Mouse (Mus musculus) hindlimb bud, embryonic 11.5 days (tissue): ENCODE data around the gene Glis3.

Experiments
- DNase-seq: peaks from one replicate; pipeline ENCODE4 v3.0.0-alpha.2; 2012; ENCODE audit warnings: low read depth, low spot score; ENCODE audit errors: extremely low spot score

Glis3 gene

GRCm38 (mm10) chr19:28594215-28594614 is 85.7 kb downstream of the Glis3 start:
- DNase-seq, result no peak

- DNase-seq, result no peak
Observed at GRCm38 (mm10) chr19:28592981-28593380, 86.9 kb downstream of the Glis3 start.

- DNase-seq, result no peak
Observed at GRCm38 (mm10) chr19:28591736-28592477, 88.0 kb downstream of the Glis3 start.

GRCm38 (mm10) chr19:28580499-28580898 is 99.4 kb downstream of the Glis3 start:
- no peak for DNase-seq

GRCm38 (mm10) chr19:28579724-28580375 is 100.0 kb downstream of the Glis3 start:
- DNase-seq, result no peak

- DNase-seq, result no peak
Observed at GRCm38 (mm10) chr19:28577023-28577422, 102.9 kb downstream of the Glis3 start.

GRCm38 (mm10) chr19:28576619-28577018 is 103.3 kb downstream of the Glis3 start:
- no peak for DNase-seq

GRCm38 (mm10) chr19:28573641-28574040 is 106.2 kb downstream of the Glis3 start:
- DNase-seq, result no peak

- DNase-seq, result no peak
Observed at GRCm38 (mm10) chr19:28569856-28570255, 110.0 kb downstream of the Glis3 start.

- DNase-seq, result no peak
Observed at GRCm38 (mm10) chr19:28567100-28567499, 112.8 kb downstream of the Glis3 start.

- DNase-seq, result no peak
Observed at GRCm38 (mm10) chr19:28566554-28566953, 113.3 kb downstream of the Glis3 start.

GRCm38 (mm10) chr19:28561697-28562002 is 118.2 kb downstream of the Glis3 start:
- no peak for DNase-seq

GRCm38 (mm10) chr19:28560801-28561696 is 118.8 kb downstream of the Glis3 start:
- no peak for DNase-seq

- no peak for DNase-seq
Observed at GRCm38 (mm10) chr19:28559836-28560235, 120.0 kb downstream of the Glis3 start.

GRCm38 (mm10) chr19:28559400-28559799 is 120.5 kb downstream of the Glis3 start:
- DNase-seq, result no peak

- no peak for DNase-seq
Observed at GRCm38 (mm10) chr19:28558661-28559060, 121.2 kb downstream of the Glis3 start.

GRCm38 (mm10) chr19:28557559-28558328 is 122.1 kb downstream of the Glis3 start:
- DNase-seq, result no peak

GRCm38 (mm10) chr19:28555181-28555929 is 124.5 kb downstream of the Glis3 start:
- DNase-seq, result no peak

GRCm38 (mm10) chr19:28550611-28551010 is 129.3 kb downstream of the Glis3 start:
- DNase-seq, result no peak

- DNase-seq, result no peak
Observed at GRCm38 (mm10) chr19:28546933-28547332, 132.9 kb downstream of the Glis3 start.
